Mouse (Mus musculus): ENCODE measurements around the gene Cfap161.

DNA sequence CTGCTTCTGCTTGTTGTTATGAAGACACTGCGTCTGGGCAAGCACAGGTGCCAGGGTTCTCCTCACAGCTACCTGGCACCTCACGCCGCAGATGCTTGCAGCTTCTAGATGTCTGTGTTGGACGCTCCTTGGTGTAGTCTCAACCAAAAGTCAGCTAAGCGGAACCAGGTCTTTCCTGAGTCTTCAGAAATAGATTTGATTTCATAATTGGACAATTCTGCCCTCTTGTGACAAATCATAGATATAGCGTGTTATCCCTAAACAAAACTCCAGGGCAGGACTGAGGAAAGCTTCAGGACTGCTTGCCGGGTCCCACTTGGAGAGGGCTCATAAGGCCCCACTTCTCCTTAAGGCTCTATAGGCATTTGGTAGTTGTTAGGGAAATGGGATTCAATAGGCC lies 7.8 kb upstream of the Cfap161 start:
- no peak for TF ChIP-seq GATA1 (IDR thresholded peaks at IDR 0.05; ENCODE audit: low read length)
- TF ChIP-seq TAL1 (IDR thresholded peaks at IDR 0.05; ENCODE audit: low read length) = no peak

All from erythroblast, embryonic 14.5 days (primary cell).